Mouse (Mus musculus): Measurements from ENCODE around the gene Olr1.

DNA sequence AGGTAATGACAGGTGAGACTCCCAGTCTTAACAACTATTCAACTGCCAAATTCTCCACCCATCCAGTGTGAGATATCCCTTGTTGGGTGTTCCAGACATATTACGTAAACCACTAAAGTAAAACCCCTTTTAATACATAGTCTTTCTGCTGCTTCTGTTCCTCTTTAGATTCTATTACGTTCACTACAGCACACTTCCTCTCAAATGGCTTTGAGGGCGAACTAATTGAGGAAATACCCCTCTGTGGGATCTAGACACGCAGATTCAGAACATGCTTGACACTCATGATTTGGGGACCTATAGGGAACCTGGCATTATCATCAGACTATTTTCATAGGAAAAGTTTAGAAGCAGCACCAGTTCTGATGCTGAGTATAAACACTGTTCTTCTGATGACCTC is 12.0 kb downstream of the Olr1 start:
- TF ChIP-seq CTCF (conservative IDR thresholded peaks at IDR 0.05; ENCODE audit: insufficient read depth, insufficient read length, low read depth, low read length) = no peak
- TF ChIP-seq POLR2A (IDR thresholded peaks at IDR 0.05; ENCODE audit: low read depth, low read length) = no peak

All from kidney, adult 2 months (tissue).